Mouse (Mus musculus): ENCODE measurements at regions not wholly inside any gene's neighbourhood (a gene's known extent, or its start where the extent isn't known, plus 50 kb on each side); places are given as distances from the start of the nearest gene placed in this dataset.
A peak's percentile ranks its signal among the peaks of the same experiment; 100 is the strongest.

GRCm38 (mm10) chr2:45244491-45244890, 127.3 kb upstream of the Zeb2 start:
- TF ChIP-seq CTCF (IDR thresholded peaks at IDR 0.05; ENCODE audit: control insufficient read depth, insufficient read depth, low read length) (no peak), POLR2A (IDR thresholded peaks at IDR 0.05; ENCODE audit: borderline replicate concordance, control insufficient read depth, low read depth, low read length) (no peak)
- Histone ChIP-seq H3K4me1 (ENCODE audit: control insufficient read depth, insufficient read depth, low read length) (peaks cover 2% of the 10 kb centered on the region; the same call in 1 of the 2 replicates), H3K27ac (ENCODE audit: control insufficient read depth, insufficient read depth, low read depth, low read length, poor library complexity) (peak overlapping the region; percentile 75), H3K4me3 (replicated peaks; ENCODE audit: control insufficient read depth, low read depth, low read length) (no peak overlapping the region)
- 58% methylated on average over 14 of the region's 14 CpGs for WGBS

- Histone ChIP-seq H3K4me1 (ENCODE audit: control insufficient read depth, insufficient read depth, low read length) (peaks cover 4% of the 10 kb centered on the region), H3K27ac (ENCODE audit: control insufficient read depth, insufficient read depth, low read depth, low read length, poor library complexity) (peak overlapping the region; percentile 48; the same call in 1 of the 2 replicates), H3K4me3 (replicated peaks; ENCODE audit: control insufficient read depth, low read depth, low read length) (no peak overlapping the region)
- 18% methylated on average over 16 of the region's 16 CpGs for WGBS
- no peak for TF ChIP-seq POLR2A (IDR thresholded peaks at IDR 0.05; ENCODE audit: borderline replicate concordance, control insufficient read depth, low read depth, low read length)
- TF ChIP-seq CTCF (IDR thresholded peaks at IDR 0.05; ENCODE audit: control insufficient read depth, insufficient read depth, low read length), result no peak
Observed at GRCm38 (mm10) chr2:45239501-45240292, 122.5 kb upstream of the Zeb2 start.

- WGBS, result 55% methylated on average over 6 of the region's 6 CpGs
- peak overlapping the region; percentile 46; the same call in 1 of the 2 replicates for H3K27ac ChIP-seq (ENCODE audit: control insufficient read depth, insufficient read depth, low read depth, low read length, poor library complexity)
Observed at GRCm38 (mm10) chr2:45239001-45239400, 121.8 kb upstream of the Zeb2 start.

GRCm38 (mm10) chr2:45236168-45236700, 119.0 kb upstream of the Zeb2 start:
- Histone ChIP-seq H3K4me3 (replicated peaks; ENCODE audit: control insufficient read depth, low read depth, low read length) (no peak overlapping the region), H3K4me1 (ENCODE audit: control insufficient read depth, insufficient read depth, low read length) (peaks cover 4% of the 10 kb centered on the region), H3K27ac (ENCODE audit: control insufficient read depth, insufficient read depth, low read depth, low read length, poor library complexity) (peak overlapping the region; percentile 41; the same call in 1 of the 2 replicates)
- 69% methylated on average over 13 of the region's 13 CpGs for WGBS
- TF ChIP-seq POLR2A (IDR thresholded peaks at IDR 0.05; ENCODE audit: borderline replicate concordance, control insufficient read depth, low read depth, low read length) (no peak), CTCF (IDR thresholded peaks at IDR 0.05; ENCODE audit: control insufficient read depth, insufficient read depth, low read length) (no peak)

More at GRCm38 (mm10) chr2:45239001-45239400, 121.8 kb upstream of the Zeb2 start:
- Histone ChIP-seq H3K4me1 (ENCODE audit: control insufficient read depth, insufficient read depth, low read length) (peaks cover 4% of the 10 kb centered on the region), H3K4me3 (replicated peaks; ENCODE audit: control insufficient read depth, low read depth, low read length) (no peak overlapping the region)
- TF ChIP-seq POLR2A (IDR thresholded peaks at IDR 0.05; ENCODE audit: borderline replicate concordance, control insufficient read depth, low read depth, low read length) (no peak), CTCF (IDR thresholded peaks at IDR 0.05; ENCODE audit: control insufficient read depth, insufficient read depth, low read length) (no peak)

GRCm38 (mm10) chr2:45234148-45234547, 117.0 kb upstream of the Zeb2 start:
- Histone ChIP-seq H3K4me1 (ENCODE audit: control insufficient read depth, insufficient read depth, low read length) (peaks cover 2% of the 10 kb centered on the region), H3K4me3 (replicated peaks; ENCODE audit: control insufficient read depth, low read depth, low read length) (no peak overlapping the region), H3K27ac (ENCODE audit: control insufficient read depth, insufficient read depth, low read depth, low read length, poor library complexity) (no peak overlapping the region)
- WGBS, result 85% methylated on average over 1 of the region's 1 CpGs
- no peak for TF ChIP-seq POLR2A (IDR thresholded peaks at IDR 0.05; ENCODE audit: borderline replicate concordance, control insufficient read depth, low read depth, low read length)
- TF ChIP-seq CTCF (IDR thresholded peaks at IDR 0.05; ENCODE audit: control insufficient read depth, insufficient read depth, low read length), result no peak

- H3K27ac ChIP-seq (ENCODE audit: control insufficient read depth, insufficient read depth, low read depth, low read length, poor library complexity), result peak overlapping the region; percentile 15
- 72% methylated on average over 11 of the region's 11 CpGs for WGBS
- H3K4me1 ChIP-seq (ENCODE audit: control insufficient read depth, insufficient read depth, low read length), result no peaks in the 10 kb centered on the region; the same call in 1 of the 2 replicates
- no peak overlapping the region for H3K4me3 ChIP-seq (replicated peaks; ENCODE audit: control insufficient read depth, low read depth, low read length)
- TF ChIP-seq POLR2A (IDR thresholded peaks at IDR 0.05; ENCODE audit: borderline replicate concordance, control insufficient read depth, low read depth, low read length) (no peak), CTCF (IDR thresholded peaks at IDR 0.05; ENCODE audit: control insufficient read depth, insufficient read depth, low read length) (no peak)
Observed at GRCm38 (mm10) chr2:45230351-45231209, 113.4 kb upstream of the Zeb2 start.

- no peak for TF ChIP-seq CTCF (IDR thresholded peaks at IDR 0.05; ENCODE audit: control insufficient read depth, insufficient read depth, low read length)
- no peak for TF ChIP-seq POLR2A (IDR thresholded peaks at IDR 0.05; ENCODE audit: borderline replicate concordance, control insufficient read depth, low read depth, low read length)
- H3K27ac ChIP-seq (ENCODE audit: control insufficient read depth, insufficient read depth, low read depth, low read length, poor library complexity), result no peak overlapping the region
- 87% methylated on average over 6 of the region's 6 CpGs for WGBS
- H3K4me3 ChIP-seq (replicated peaks; ENCODE audit: control insufficient read depth, low read depth, low read length), result no peak overlapping the region
- no peaks in the 10 kb centered on the region; the same call in 1 of the 2 replicates for H3K4me1 ChIP-seq (ENCODE audit: control insufficient read depth, insufficient read depth, low read length)
Observed at GRCm38 (mm10) chr2:45229501-45229900, 112.3 kb upstream of the Zeb2 start.
